Mouse (Mus musculus): ENCODE measurements around the gene Aqp2.

Gene Aqp2

DNA sequence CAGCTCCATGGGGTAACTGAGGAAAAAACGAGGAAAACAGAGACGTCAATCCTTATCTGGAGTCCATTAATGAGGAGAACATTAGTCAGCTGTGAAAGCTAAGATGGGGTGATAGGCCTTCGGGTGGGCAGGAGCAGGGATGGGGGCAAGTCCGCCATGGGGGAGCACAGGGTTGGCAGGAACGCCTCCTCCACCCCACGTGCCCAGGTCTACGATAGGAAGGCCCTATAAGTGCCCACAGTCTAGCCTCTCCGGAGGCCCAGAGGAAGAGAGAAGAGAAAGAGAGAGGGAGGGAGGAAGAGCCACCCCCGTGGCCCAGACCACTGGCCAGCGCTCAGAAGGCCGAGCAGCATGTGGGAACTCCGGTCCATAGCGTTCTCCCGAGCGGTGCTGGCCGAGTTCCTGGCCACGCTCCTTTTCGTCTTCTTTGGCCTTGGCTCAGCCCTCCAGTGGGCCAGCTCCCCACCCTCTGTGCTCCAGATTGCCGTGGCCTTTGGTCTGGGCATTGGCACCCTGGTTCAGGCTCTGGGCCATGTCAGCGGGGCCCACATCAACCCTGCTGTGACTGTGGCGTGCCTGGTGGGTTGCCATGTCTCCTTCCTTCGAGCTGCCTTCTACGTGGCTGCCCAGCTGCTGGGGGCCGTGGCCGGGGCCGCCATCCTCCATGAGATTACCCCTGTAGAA, at the start of gene Aqp2:
Gene Aqp2 (plus strand): TSS at position 254 of the 684 bp plus-strand sequence.
- no peak for TF ChIP-seq GATA4 (IDR thresholded peaks at IDR 0.05; ENCODE audit: insufficient replicate concordance, low read length)

DNA sequence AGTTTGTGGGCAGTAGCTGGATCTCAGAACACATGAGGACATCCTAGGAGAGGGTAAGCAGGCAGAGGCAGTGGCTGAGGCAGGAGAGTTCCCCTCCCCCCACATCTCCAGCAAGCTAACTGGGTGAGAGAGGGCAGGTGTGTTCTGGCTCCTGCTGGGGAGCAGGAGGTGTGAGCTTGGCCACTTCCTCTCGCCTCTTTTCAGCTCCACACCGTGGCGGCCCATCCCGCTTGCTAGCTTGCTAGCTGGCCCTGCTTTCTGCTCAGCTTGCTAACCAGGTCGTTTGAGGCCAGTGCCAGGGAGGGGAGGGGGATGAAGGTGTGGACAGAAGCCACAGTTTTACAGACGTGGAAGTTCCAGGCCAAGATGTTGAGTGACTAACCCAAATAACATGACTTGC, 47.7 kb upstream of the Aqp2 start:
- no peak for TF ChIP-seq GATA4 (IDR thresholded peaks at IDR 0.05; ENCODE audit: insufficient replicate concordance, low read length)

DNA sequence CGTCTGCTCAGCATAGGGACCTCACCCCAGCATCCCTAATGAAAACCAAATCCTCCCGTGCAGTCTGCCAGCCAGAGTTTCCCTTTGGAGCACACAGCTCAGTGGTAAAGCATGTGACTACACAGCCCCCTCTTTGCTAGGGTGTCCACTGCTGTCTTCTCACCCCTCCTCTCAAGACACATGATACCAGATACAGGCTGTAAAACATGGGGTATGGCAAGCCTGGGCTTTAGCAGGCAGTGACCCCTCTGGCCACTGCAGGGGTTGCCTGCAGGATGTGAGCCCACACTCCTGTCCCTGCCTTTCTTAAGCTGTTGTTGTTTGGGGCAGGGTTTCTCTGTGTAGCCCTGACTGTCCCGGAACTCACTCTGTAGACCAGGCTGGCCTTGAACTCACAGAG, 46.8 kb upstream of the Aqp2 start:
- TF ChIP-seq GATA4 (IDR thresholded peaks at IDR 0.05; ENCODE audit: insufficient replicate concordance, low read length): no peak

DNA sequence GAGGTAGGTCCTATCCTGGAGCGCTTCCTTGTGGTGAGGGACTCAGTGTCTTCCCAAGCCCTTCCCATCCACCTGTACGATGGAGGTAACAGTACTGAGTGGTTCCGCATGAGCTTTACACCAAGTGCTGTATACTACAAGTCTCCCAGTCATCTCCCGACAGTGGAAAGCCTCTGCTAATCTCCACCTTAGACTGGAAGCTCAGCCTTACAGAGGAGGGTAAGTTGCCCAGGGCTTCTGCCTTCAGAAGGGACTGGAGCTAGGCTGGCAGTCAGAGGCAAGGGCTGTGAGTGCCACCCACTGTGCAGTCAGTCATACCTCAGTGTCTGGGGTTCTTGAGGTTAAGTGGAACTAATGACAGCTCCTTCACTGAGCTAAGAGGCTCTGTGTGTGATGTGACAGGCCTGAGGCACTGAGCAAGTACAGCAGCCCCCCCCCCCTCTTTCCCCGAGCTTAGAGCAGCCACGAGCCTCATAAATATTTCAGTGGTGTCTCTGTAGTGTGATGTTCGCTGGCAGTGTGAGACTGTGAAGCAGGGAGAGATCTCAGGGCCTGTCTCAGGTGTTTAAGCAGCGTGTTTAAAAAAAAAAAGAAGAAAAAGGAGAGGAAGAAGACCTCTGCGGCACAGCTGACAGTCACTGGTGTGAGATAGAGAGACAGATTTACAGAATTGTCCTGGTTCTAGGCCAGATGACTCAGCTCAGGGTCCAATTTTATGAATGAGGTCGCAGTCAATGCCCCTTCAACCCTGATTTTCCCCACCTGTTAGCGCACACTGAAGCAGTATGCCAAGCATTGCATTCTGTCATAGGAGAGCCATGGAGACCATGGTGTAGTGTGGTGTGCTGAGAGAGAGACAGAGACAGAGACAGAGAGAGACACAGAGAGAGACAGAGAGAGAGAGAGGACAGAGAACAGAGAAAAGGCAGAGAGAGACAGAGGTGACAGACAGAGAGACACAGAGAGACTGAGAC, 41.7 kb upstream of the Aqp2 start:
- no peak for TF ChIP-seq GATA4 (IDR thresholded peaks at IDR 0.05; ENCODE audit: insufficient replicate concordance, low read length)

DNA sequence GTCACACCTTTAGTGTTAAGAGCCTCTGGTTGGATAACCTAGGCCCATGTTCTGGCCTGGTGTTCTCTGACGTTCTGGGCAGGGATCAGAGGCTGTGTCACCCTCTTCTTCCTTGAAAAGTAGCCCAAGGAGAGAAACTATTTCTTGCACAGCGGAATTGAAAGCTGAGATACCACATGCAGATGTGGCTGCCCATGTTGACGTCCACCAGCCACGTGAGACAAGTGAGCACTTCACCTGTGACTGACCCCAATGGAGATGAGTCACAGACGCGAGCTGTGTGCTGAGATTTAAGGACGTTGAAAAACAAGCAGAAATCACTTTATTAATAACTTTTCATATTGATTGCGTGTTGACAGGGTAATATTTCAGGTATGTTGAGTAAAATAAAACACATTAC, 39.0 kb upstream of the Aqp2 start:
- TF ChIP-seq GATA4 (IDR thresholded peaks at IDR 0.05; ENCODE audit: insufficient replicate concordance, low read length): no peak

DNA sequence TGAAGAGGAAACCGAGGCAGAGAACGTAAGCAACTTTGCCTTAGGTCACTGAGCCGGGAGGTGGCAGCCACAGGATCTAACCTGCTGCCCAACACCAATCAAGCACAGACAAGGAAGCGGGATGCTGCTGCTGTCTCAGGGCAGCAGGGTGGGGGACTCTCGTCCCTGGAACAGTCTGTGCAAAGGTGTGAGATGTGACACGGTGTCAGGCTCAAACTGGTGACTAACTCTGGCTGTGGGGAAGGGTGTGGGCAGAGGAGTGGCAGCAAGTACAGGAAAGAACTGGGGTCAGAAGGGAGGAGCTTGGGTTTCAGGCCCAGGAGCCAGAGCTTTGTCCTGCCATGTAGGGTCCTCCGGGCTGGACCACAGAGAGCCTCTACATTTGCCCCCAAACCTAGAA, 34.8 kb upstream of the Aqp2 start:
- TF ChIP-seq GATA4 (IDR thresholded peaks at IDR 0.05; ENCODE audit: insufficient replicate concordance, low read length): no peak

DNA sequence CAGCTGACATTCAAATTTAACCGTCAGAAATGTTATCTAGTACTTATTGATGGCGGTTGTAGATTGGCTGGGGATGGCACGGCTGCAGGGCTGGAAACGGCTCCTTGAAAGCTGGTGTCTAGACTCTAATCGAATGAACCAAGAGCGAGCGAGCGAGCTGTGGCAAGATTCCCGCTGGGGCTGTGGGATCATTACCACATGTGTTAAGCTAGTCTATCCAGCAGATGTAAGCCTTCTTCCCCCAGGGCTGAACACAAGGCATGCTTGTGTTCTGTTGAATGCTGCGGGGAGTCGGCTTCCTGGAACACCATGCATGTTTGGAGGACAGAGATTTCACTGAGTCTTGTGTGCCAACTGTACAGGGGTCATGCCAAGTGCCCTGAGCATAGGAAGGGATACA, 32.3 kb upstream of the Aqp2 start:
- no peak for TF ChIP-seq GATA4 (IDR thresholded peaks at IDR 0.05; ENCODE audit: insufficient replicate concordance, low read length)

DNA sequence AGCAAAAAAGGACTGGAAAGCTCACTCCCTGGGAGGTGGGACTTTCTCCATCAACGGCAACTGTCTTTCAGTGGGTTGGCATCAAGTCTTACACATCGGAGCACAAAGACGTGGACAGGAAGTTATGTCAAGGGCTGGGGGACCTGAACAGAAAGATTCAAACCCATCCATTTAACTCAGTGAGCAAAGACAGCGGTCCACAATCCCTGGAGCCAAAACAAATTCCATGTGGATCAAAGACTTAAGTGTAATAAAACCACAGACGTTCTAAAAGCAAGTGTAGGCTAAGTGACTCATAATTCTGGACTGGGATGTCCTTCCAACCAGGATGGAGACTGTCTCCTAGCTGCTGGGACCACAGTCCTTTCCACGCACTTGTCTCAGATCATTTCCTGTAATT, 31.1 kb upstream of the Aqp2 start:
- no peak for TF ChIP-seq GATA4 (IDR thresholded peaks at IDR 0.05; ENCODE audit: insufficient replicate concordance, low read length)

DNA sequence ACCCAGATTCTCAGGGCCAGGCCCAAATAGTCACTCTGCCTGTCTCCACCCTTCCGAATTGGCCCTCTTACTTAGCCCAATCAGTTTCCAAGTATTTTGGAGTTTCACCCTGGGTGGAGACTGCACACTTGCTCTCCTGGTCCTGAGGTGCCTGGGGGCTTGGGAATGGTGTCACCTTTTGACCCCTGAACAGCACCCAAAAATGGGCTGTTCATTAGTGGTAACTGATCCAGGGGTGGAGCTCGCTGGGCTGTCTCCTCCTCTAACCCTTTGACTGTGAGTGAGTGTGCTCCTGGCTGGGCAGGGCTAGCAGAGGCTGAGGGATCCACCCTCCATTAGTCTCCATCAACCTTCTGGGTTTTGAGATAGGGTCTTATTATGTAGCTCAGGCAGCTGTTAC, 29.0 kb upstream of the Aqp2 start:
- TF ChIP-seq GATA4 (IDR thresholded peaks at IDR 0.05; ENCODE audit: insufficient replicate concordance, low read length): no peak

DNA sequence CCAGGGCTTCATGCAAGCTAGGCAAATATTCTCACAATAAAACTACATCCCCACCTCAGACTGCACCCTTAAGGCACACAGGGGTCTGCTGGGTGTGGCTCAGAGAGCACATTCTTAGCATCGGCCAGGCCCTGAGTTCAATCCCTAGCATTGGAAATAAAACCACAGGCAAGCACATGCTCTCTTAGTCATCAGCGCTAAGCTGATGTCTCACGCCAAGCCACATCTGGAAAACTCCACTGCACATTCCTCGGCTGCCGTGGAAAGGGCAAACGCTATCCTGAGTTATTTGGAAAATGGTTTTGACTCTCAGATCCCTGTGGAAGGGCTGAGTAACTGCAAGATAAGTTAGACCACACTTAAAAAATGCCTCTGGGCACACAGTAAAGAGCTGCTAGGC, 25.1 kb upstream of the Aqp2 start:
- TF ChIP-seq GATA4 (IDR thresholded peaks at IDR 0.05; ENCODE audit: insufficient replicate concordance, low read length): no peak

DNA sequence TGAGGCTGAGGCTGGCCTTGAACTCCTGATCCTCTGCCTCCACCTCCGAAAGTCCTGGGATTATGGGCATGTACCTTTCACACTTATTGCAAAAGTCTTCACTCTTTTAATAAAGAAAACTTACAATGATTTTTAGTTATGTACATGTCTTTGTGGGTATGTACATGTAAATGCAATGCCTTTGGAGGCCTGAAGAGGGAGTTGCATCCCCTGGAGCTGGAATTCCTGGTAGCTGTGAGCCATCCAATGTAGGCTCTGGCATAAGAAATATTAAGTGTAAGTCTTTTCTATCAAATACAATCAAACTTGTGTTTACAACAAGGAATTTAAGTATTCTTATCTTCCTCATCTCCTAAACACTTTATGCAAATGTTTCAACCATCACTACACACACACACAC, 19.9 kb upstream of the Aqp2 start:
- TF ChIP-seq GATA4 (IDR thresholded peaks at IDR 0.05; ENCODE audit: insufficient replicate concordance, low read length): no peak

DNA sequence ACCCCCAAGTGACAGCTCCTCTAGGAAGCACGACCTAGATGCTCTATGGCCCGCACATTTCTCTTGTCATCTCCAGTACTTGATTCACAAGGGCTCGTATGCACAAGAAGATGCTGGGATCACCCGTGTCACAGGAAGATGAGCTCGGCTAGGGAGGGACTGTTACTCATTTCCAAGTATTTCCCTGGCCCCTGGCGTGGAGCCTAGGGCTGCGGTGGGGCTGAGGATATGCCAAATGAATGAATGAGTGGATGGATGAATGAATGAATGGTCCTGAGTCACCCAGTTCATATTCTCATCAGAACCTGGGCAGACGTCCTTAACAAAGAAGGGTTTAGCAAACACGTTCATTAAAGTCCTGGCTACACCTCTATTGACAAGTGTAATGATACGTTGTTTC, 18.6 kb upstream of the Aqp2 start:
- TF ChIP-seq GATA4 (IDR thresholded peaks at IDR 0.05; ENCODE audit: insufficient replicate concordance, low read length): no peak

DNA sequence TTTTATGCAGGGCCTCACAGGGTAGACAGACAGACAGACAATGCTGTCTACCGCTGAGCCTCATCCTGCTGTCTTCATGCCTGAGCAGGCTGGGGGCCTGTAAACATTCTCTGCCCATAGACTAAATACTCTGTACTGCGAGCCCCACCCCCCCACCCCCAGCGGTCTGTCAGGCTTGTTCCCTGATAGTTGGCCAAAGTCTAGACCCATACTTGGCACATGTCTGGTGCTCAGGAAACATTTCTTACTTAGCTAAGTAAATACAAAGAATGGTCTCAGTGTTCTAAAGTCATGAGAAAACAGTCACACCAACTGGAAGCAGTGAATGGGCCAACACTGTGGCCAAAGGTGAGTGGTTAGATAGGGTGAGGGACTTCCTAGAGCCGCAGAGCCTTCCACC, 11.5 kb upstream of the Aqp2 start:
- TF ChIP-seq GATA4 (IDR thresholded peaks at IDR 0.05; ENCODE audit: insufficient replicate concordance, low read length): no peak

DNA sequence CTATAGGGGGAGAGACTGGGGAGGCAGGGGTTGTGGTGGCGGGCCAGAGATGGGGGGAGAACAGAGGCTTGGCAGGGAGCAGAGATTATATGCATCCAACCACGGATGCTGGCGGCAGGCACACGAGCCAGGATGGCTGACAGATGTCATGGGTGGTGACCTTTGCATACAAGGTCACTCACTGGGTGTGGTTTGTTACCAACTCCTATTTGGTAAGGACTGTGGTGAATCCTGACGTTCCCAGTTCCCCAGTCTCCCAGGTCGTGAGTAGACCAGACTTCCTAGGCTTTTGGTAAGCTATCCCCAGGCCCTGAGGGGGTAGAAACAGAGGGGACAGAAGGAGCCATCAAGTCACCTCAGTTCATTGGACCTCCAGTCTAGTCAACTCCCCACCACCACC, 10.2 kb upstream of the Aqp2 start:
- no peak for TF ChIP-seq GATA4 (IDR thresholded peaks at IDR 0.05; ENCODE audit: insufficient replicate concordance, low read length)

DNA sequence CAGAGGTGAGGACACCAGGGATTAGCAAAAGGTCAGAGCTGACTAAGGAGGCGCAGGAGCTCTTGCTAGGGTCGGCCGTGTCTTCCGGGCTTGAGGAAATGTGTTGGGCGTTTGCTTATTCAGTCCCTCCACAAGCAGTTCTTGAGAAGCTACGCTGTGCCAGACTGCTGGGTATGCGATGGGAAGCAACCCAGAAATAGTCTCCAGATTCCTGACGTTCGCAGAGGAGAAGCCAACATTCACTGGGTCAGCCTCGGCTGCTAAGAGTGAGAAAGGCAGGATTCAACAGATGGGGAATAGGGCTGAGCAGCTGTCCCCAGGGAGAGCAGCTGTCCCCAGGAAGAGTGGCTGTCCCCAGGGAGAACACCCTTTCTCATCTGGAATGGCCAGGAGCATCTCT, 9.7 kb upstream of the Aqp2 start:
- no peak for TF ChIP-seq GATA4 (IDR thresholded peaks at IDR 0.05; ENCODE audit: insufficient replicate concordance, low read length)
